Mouse (Mus musculus) megakaryocyte, embryonic 14.5 days (primary cell): ENCODE measurements around the gene Gm49711.

Experiments used
- FLI1 ChIP-seq: IDR thresholded peaks from 2 replicates; pipeline ENCODE4 v1.6.1; 2012; ENCODE audit warnings: low read length, inconsistent platforms, mixed read lengths
- GATA1 ChIP-seq: IDR thresholded peaks from 3 replicates; pipeline ENCODE4 v1.6.1; 2012; ENCODE audit warnings: mixed read lengths, low read length, inconsistent platforms, borderline replicate concordance

GRCm38 (mm10) chr16:92060213-92060612 is 2.1 kb downstream of the Gm49711 start:
- TF ChIP-seq FLI1 (no peak), GATA1 (no peak)
